Mouse (Mus musculus): ENCODE measurements at regions not wholly inside any gene's neighbourhood (a gene's known extent, or its start where the extent isn't known, plus 50 kb on each side); places are given as distances from the start of the nearest gene placed in this dataset.

DNA sequence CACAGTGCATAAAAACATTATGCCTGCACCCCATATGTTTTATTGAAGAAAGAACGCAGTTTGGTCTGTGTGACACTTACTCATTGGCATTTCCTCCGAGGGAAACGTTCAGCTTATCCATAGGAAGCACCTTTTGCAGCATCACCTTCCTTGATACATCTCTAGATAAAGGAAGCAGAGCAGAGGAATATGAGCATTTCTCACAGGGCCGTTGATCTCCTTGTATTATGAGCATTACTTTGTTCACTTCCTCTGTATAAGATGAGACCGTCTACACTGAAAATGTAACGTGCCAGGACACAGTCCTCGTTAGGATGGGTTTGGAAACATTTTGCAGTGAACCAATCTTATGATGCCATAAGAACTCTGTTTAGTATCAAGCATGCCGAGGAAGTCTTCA lies 1648.5 kb upstream of the Gm7489 start:
- TF ChIP-seq CTCF (IDR thresholded peaks at IDR 0.05; ENCODE audit: low read depth, low read length) (no peak), GATA1 (IDR thresholded peaks at IDR 0.05; ENCODE audit: borderline replicate concordance, low read length) (no peak), TAL1 (conservative IDR thresholded peaks at IDR 0.05; ENCODE audit: low read depth, low read length) (no peak), GATA2 (IDR thresholded peaks at IDR 0.05; ENCODE audit: borderline replicate concordance, low read depth, low read length) (no peak)
